Mouse (Mus musculus): ENCODE measurements around the gene Ddx47. TPM values are rescaled to one million over a fixed set of nuclear protein-coding genes. Genes with fewer than 3 reads are reported as not detected.

Ddx47 gene
- total RNA-seq, 2 experiments from 2014 or later = 58.9 to 60.5 TPM

DNA sequence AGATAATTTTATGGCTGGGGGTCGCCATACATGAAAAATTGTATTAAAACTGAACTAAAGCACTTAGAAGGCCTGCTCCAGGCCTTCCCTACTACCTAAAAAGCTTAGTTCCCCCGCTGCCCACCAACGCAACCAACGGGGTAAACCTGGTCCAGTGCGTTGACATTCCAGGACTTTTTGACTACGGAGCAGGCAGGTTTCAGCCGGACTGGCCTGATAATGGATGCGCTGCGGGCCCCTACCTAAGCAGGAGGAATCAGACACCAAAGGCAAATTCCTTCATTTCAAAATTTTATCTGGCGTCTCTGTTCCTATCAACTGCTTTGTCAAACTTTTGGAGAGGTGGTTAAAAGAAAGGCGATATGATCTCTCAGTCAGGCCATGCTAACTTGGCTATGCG, 53.2 kb downstream of the Ddx47 start:
- DNase-seq (ENCODE audit: low spot score in 2 of 2) = no peak
- Histone ChIP-seq H3K27ac (no peak overlapping the region), H3K4me3 (no peak overlapping the region)
- no peak for TF ChIP-seq CTCF (conservative IDR thresholded peaks at IDR 0.05)

DNA sequence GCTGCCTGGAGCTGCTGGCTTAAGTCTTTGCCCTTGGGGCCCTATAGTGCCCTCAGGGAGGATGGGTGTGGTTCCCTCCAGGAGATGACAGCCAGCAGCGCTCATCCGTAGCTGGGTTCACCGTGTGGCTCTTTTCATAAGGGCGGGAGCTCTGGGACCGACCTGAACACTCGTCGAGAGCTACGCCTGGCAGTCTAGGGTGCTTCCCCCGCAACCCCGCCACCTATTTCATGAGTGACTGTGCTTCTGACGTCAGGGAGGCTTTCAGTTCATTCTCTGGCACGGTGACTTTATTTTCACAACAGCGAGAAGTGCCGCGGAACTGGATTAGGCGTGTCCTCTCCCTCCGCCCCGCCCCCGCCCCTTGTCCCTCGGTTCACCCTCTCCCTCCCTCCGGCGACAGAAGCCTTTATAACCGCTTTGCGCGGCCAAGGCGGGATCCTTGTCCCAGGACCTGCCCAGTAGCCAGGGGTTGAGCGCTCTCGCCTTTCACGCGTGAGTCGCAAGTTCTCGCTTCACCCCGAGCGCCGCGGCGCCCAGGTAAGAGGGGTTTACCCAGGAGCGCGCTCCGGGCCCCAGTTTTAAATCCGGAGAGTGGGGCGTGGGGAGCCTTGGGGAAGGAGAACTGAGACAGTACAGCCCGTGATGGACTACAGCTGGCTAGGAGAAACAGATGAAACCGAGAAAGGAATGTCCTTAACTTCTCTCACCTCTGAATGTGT, 54.0 kb downstream of the Ddx47 start, which contains the start of gene Gprc5a:
Gene Gprc5a (plus strand): TSS at position 416 of the 722 bp plus-strand sequence.
- no peak for DNase-seq (ENCODE audit: low spot score in 2 of 2)
- peak within 1 kb of the TSS; percentile 47 for H3K4me3 ChIP-seq
- TF ChIP-seq CTCF (conservative IDR thresholded peaks at IDR 0.05) = no peak
- H3K27ac ChIP-seq = no peak within 1 kb of the TSS

DNA sequence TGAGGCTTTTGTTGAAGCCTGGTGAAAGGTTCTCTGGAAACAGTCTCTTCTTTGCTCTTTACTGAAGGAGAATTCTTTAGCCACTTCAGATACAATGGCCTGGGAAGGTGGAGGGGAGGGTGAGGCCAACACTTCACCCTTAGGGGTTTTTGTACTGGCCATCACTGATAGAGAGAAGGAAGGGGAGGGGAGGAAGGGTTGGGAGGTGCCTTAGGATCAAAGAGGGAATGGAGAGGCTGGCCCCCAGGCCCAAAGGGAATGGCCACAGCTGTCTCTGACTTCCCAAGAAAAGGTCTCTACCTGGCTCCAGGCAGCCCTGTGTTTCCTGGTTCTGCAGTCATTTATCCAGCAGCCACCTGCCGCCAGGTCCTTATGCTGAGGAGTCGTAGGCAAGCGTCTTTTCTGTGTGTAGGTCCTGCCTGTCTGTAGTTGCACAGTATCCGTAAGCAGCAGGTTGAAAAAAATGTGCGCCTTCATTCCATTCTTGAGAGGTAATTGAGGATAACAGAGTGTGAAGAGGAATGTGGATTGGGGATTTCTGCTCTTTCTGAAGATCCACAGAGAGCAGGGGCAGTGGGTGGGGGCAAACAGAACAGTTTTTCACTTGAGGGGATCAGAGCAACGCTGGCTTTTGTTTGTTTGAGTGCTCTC, 55.5 kb downstream of the Ddx47 start:
- DNase-seq (ENCODE audit: low spot score in 2 of 2) = no peak
- H3K27ac ChIP-seq = no peak overlapping the region
- no peak for TF ChIP-seq CTCF (conservative IDR thresholded peaks at IDR 0.05)
- H3K4me3 ChIP-seq = no peak overlapping the region

DNA sequence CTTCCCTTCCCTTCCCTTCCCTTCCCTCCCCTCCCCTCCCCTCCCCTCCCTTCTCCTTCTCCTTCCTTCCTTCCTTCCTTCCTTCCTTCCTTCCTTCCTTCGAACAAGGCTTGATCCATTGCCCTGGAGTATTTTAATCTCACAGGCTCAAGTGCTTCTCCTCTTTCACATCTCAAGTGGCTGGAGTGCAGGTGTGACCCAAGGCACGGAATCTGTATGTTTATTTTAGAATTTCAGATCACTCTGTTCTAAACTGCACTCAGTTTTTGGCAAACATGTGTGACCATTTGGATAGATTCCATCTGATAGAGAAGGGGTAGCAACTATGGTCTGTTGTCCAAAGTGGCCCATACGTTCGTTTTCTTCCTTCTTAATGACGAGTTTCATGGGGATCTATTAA, 56.8 kb downstream of the Ddx47 start:
- Histone ChIP-seq H3K27ac (no peak overlapping the region), H3K4me3 (no peak overlapping the region)
- TF ChIP-seq CTCF (conservative IDR thresholded peaks at IDR 0.05) = no peak
- no peak for DNase-seq (ENCODE audit: low spot score in 2 of 2)

DNA sequence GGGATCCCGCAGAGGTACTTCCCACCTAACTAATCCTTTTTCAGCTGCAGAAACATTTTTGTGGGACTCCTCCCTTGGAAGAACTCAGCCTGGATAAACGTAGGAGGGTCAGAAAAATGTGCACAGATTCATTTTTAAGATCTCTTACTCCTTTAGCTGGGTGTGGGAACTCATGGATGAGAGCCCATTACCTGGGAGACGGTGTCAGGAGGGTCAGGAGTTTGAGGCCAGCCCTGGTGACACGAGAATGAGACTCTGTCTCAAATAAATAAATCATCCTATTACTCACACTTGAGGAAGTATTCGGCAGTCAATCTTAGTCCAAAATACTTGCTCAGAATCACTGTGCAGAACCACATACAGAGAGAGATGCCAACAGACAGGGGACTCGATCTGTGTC, 58.4 kb downstream of the Ddx47 start:
- no peak overlapping the region for H3K27ac ChIP-seq
- DNase-seq (ENCODE audit: low spot score in 2 of 2) = no peak
- no peak overlapping the region for H3K4me3 ChIP-seq
- TF ChIP-seq CTCF (conservative IDR thresholded peaks at IDR 0.05) = no peak

DNA sequence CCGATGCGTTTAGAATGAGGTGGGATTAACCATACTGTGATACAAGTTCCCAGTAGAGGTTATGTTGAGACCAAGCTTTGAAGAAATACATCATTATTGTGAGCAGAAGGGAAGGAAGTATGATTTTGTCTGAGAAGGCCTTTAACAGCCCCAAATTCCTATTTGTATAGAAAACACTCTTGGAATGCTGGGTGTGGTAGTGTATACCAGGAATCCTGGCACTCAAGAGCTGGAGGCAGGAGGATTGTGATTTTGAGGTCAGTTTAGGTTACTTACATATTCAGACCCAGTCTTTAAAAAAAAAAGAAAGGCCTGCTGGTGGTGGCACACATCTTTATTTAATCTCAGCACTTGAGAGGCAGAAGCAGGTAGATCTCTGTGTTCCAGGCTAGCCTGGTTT, 58.9 kb downstream of the Ddx47 start:
- DNase-seq (ENCODE audit: low spot score in 2 of 2) = no peak
- no peak for TF ChIP-seq CTCF (conservative IDR thresholded peaks at IDR 0.05)
- no peak overlapping the region for H3K4me3 ChIP-seq
- no peak overlapping the region for H3K27ac ChIP-seq

Other genes starting within 250 kb of the Ddx47 start
- 1 to 10 TPM; 8.6 to 8.9 TPM for gene Dusp16, start 219.0 kb upstream of the Ddx47 start, total RNA-seq (2021)
- gene Crebl2, start 181.5 kb upstream of the Ddx47 start, total RNA-seq (2021) = 10 to 100 TPM; 39.6 to 40.9 TPM
- 10 to 100 TPM; 22.0 to 27.4 TPM for gene Gpr19, start 113.0 kb upstream of the Ddx47 start, total RNA-seq (2021)
- gene Cdkn1b, start 91.2 kb upstream of the Ddx47 start, total RNA-seq (2021) = 10 to 100 TPM; 47.2 to 48.0 TPM
- 1 to 10 TPM; 1.9 to 2.5 TPM for gene Apold1, start 29.9 kb upstream of the Ddx47 start, total RNA-seq (2021)
- under 1 TPM in 1 of 2 experiments, not detected in 1; 0.41 TPM for gene Gprc5a, start 54.0 kb downstream of the Ddx47 start, total RNA-seq (2021)
- not detected for gene Gprc5d, start 106.7 kb downstream of the Ddx47 start, total RNA-seq (2021)
- 100 to 1,000 TPM; 161 to 166 TPM for gene Fam234b, start 186.4 kb downstream of the Ddx47 start, total RNA-seq (2021)
- gene Hebp1, start 186.4 kb downstream of the Ddx47 start, total RNA-seq (2021) = 10 to 100 TPM; 74.1 to 79.1 TPM
- under 1 TPM in 1 of 2 experiments, not detected in 1; 0.47 TPM for gene Gsg1, start 242.7 kb downstream of the Ddx47 start, total RNA-seq (2021)